Mouse (Mus musculus): Measurements from ENCODE around the gene Emilin1. TPM values are rescaled to one million over a fixed set of nuclear protein-coding genes. Genes with fewer than 3 reads are reported as not detected.

Emilin1 gene
- total RNA-seq (2023): 10 to 100 TPM; 32.5 to 35.2 TPM

GRCm38 (mm10) chr5:30913060-30913841 lies at the start of gene Emilin1:
Emilin1 (plus strand) TSS chr5:30913402.

GRCm38 (mm10) chr5:30867712-30868111 lies 45.5 kb upstream of the Emilin1 start, which contains the start of gene Tmem214:
Tmem214 (plus strand) TSS chr5:30868012.

GRCm38 (mm10) chr5:30888337-30889087 lies 24.7 kb upstream of the Emilin1 start, which contains the start of gene Agbl5:
Agbl5 (plus strand) TSS chr5:30888694.

GRCm38 (mm10) chr5:30907413-30908059 lies 5.7 kb upstream of the Emilin1 start, which contains the start of gene Ost4:
Ost4 (minus strand) TSS chr5:30907788.

GRCm38 (mm10) chr5:30921256-30922033 lies 8.2 kb downstream of the Emilin1 start, which contains the start of gene Khk:
Khk (plus strand) TSS chr5:30921431.

GRCm38 (mm10) chr5:30944956-30945781 lies 32.0 kb downstream of the Emilin1 start, which contains the start of gene Cgref1:
Cgref1 (minus strand) TSS chr5:30945591.

GRCm38 (mm10) chr5:30959966-30960501 lies 46.8 kb downstream of the Emilin1 start, which contains the start of gene Preb:
Preb (minus strand) TSS chr5:30960361.

GRCm38 (mm10) chr5:30968416-30968815 lies 55.2 kb downstream of the Emilin1 start, which contains the start of gene Tcf23:
Tcf23 (plus strand) TSS chr5:30968662.

Other genes with a start within 250 kb of the Emilin1 start
- 100 to 1,000 TPM; 137 to 138 TPM for gene Cenpa, start 246.6 kb upstream of the Emilin1 start, total RNA-seq (2023)
- gene Dpysl5, start 201.8 kb upstream of the Emilin1 start, total RNA-seq (2023): not detected
- gene Mapre3, start 98.8 kb upstream of the Emilin1 start, total RNA-seq (2023): 1 to 10 TPM; 1.2 to 1.5 TPM
- gene Tmem214, start 45.4 kb upstream of the Emilin1 start, total RNA-seq (2023): 10 to 100 TPM; 28.7 to 32.9 TPM
- 1 to 10 TPM; 5.4 to 6.7 TPM for gene Agbl5, start 24.7 kb upstream of the Emilin1 start, total RNA-seq (2023)
- 100 to 1,000 TPM; 132 to 140 TPM for gene Ost4, start 5.6 kb upstream of the Emilin1 start, total RNA-seq (2023)
- gene Khk, start 8.0 kb downstream of the Emilin1 start, total RNA-seq (2023): 10 to 100 TPM; 31.1 TPM
- gene Cgref1, start 32.2 kb downstream of the Emilin1 start, total RNA-seq (2023): 1 to 10 TPM; 1.6 to 1.7 TPM
- 100 to 1,000 TPM; 261 to 281 TPM for gene Preb, start 47.0 kb downstream of the Emilin1 start, total RNA-seq (2023)
- not detected for gene Tcf23, start 55.3 kb downstream of the Emilin1 start, total RNA-seq (2023)
- gene Atraid, start 134.9 kb downstream of the Emilin1 start, total RNA-seq (2023): 10 to 100 TPM; 23.2 to 25.3 TPM
- gene Slc5a6, start 135.5 kb downstream of the Emilin1 start, total RNA-seq (2023): 1 to 10 TPM; 1.9 to 3.9 TPM
- gene Cad, start 141.4 kb downstream of the Emilin1 start, total RNA-seq (2023): 10 to 100 TPM; 25.6 to 26.0 TPM
- gene Dnajc5g, start 192.9 kb downstream of the Emilin1 start, total RNA-seq (2023): not detected
- gene Slc30a3, start 194.8 kb downstream of the Emilin1 start, total RNA-seq (2023): not detected
- not detected for gene Trim54, start 203.3 kb downstream of the Emilin1 start, total RNA-seq (2023)
- not detected for gene Ucn, start 225.4 kb downstream of the Emilin1 start, total RNA-seq (2023)
- 10 to 100 TPM in 1 of 2 experiments, 1 to 10 TPM in 1; 9.4 to 14.1 TPM for gene Mpv17, start 240.8 kb downstream of the Emilin1 start, total RNA-seq (2023)

Data from neutrophil, adult 83 days (primary cell).